25 mouse cellular contexts compared by ENCODE assay signal in genomic region chr1:89880834-89881233, GRCm38 (mm10). TPM values are rescaled to one million over a fixed set of nuclear protein-coding genes. Genes with fewer than 3 reads are reported as not detected.
DNase-seq lines count a peak whose midpoint lies in the region; ATAC-seq lines count a peak whose summit lies in the region.
"Had no signal": no experiment of that assay in that cellular context is flagged by ENCODE, and none has a peak within 500 bp of the region (broad histone marks: within the 10 kb centered on the region; RNA-seq: fewer than 3 reads in every experiment).

No protein-coding gene starts in this region.

- H3K4me1 ChIP-seq in hindbrain, embryonic 15.5 days (replicated peaks), result peaks cover 47% of the 10 kb centered on the region
- H3K4me1 ChIP-seq in hindbrain, embryonic 12.5 days, result peaks cover 65% of the 10 kb centered on the region
- H3K4me1 ChIP-seq in midbrain, embryonic 10.5 days, result peaks cover 81% of the 10 kb centered on the region
- peaks cover 30% of the 10 kb centered on the region for H3K4me1 ChIP-seq in midbrain, embryonic 11.5 days (ENCODE audit: control insufficient read depth, insufficient read depth, low read length)
- peaks cover 39% of the 10 kb centered on the region for H3K4me1 ChIP-seq in hindbrain, embryonic 16.5 days (ENCODE audit: control insufficient read depth, insufficient read depth, low read depth, low read length)

- H3K27me3 ChIP-seq in hindbrain, embryonic 15.5 days, result no peaks in the 10 kb centered on the region
- no peaks in the 10 kb centered on the region; the same call in 1 of the 2 replicates for H3K27me3 ChIP-seq in hindbrain, embryonic 12.5 days
- peaks cover 89% of the 10 kb centered on the region for H3K27me3 ChIP-seq in midbrain, embryonic 10.5 days (ENCODE audit: low read depth, poor library complexity, severe bottlenecking)
- H3K27me3 ChIP-seq in midbrain, embryonic 11.5 days (ENCODE audit: control insufficient read depth, insufficient read depth, low read length), result peaks cover 9% of the 10 kb centered on the region; the same call in 1 of the 2 replicates
- H3K27me3 ChIP-seq in hindbrain, embryonic 16.5 days (replicated peaks; ENCODE audit: control insufficient read depth, insufficient read depth, low read length), result no peaks in the 10 kb centered on the region
- H3K27me3 ChIP-seq: heart, embryonic 15.5 days; limb, embryonic 12.5 days; neural tube, embryonic 13.5 days had no signal

- 43% methylated on average over 10 of the region's 10 CpGs for WGBS in hindbrain, embryonic 15.5 days
- WGBS in hindbrain, embryonic 12.5 days, result 43% methylated on average over 10 of the region's 10 CpGs
- WGBS in midbrain, embryonic 10.5 days, result 69% methylated on average over 10 of the region's 10 CpGs
- WGBS in midbrain, embryonic 11.5 days, result 66% methylated on average over 10 of the region's 10 CpGs
- WGBS in hindbrain, embryonic 16.5 days, result 38% methylated on average over 10 of the region's 10 CpGs

- H3K9ac ChIP-seq in hindbrain, embryonic 15.5 days, result no peak overlapping the region
- no peak overlapping the region for H3K9ac ChIP-seq in hindbrain, embryonic 12.5 days
- no peak overlapping the region for H3K9ac ChIP-seq in midbrain, embryonic 11.5 days (ENCODE audit: low read length)
- H3K9ac ChIP-seq in hindbrain, embryonic 16.5 days (ENCODE audit: low read depth, low read length), result no peak overlapping the region
- H3K9ac ChIP-seq: forebrain, embryonic 15.5 days; heart, embryonic 15.5 days; limb, embryonic 12.5 days; liver, postnatal 0 days; midbrain, embryonic 13.5 days; neural tube, embryonic 13.5 days had no signal

- no peak overlapping the region for H3K4me2 ChIP-seq in hindbrain, embryonic 15.5 days
- H3K4me2 ChIP-seq in hindbrain, embryonic 12.5 days (replicated peaks), result no peak overlapping the region
- no peak overlapping the region for H3K4me2 ChIP-seq in midbrain, embryonic 11.5 days
- no peak overlapping the region for H3K4me2 ChIP-seq in hindbrain, embryonic 16.5 days (ENCODE audit: low read length)
- H3K4me2 ChIP-seq: forebrain, embryonic 15.5 days; heart, embryonic 15.5 days; limb, embryonic 12.5 days; liver, embryonic 11.5 days; midbrain, embryonic 13.5 days; neural tube, embryonic 13.5 days had no signal

- H3K27ac ChIP-seq in hindbrain, embryonic 15.5 days (replicated peaks), result no peak overlapping the region
- H3K27ac ChIP-seq in hindbrain, embryonic 12.5 days, result no peak overlapping the region
- peak overlapping the region; percentile 34; the same call in 1 of the 2 replicates for H3K27ac ChIP-seq in midbrain, embryonic 10.5 days (replicated peaks)
- no peak overlapping the region for H3K27ac ChIP-seq in midbrain, embryonic 11.5 days (ENCODE audit: low read depth, low read length)
- no peak overlapping the region for H3K27ac ChIP-seq in hindbrain, embryonic 16.5 days (ENCODE audit: low read depth, low read length)
- H3K27ac ChIP-seq: forebrain, embryonic 15.5 days; heart, adult 2 months; heart, embryonic 15.5 days; limb, embryonic 12.5 days; midbrain, embryonic 13.5 days; neural tube, embryonic 13.5 days had no signal

- no peak overlapping the region for H3K4me3 ChIP-seq in hindbrain, embryonic 15.5 days
- no peak overlapping the region for H3K4me3 ChIP-seq in hindbrain, embryonic 12.5 days
- H3K4me3 ChIP-seq in midbrain, embryonic 10.5 days, result no peak overlapping the region
- no peak overlapping the region for H3K4me3 ChIP-seq in midbrain, embryonic 11.5 days (ENCODE audit: low read depth, low read length)
- no peak overlapping the region for H3K4me3 ChIP-seq in hindbrain, embryonic 16.5 days (ENCODE audit: low read length)
- H3K4me3 ChIP-seq: forebrain, embryonic 15.5 days; heart, adult 2 months; heart, embryonic 15.5 days; limb, embryonic 12.5 days; midbrain, embryonic 13.5 days; neural tube, embryonic 13.5 days had no signal

- ATAC-seq in hindbrain, embryonic 15.5 days (ENCODE audit: low FRiP score, low read depth), result peak; percentile 23; the same call in 1 of the 2 replicates
- no peak for ATAC-seq in hindbrain, embryonic 12.5 days (ENCODE audit: low FRiP score)
- ATAC-seq in midbrain, embryonic 11.5 days (ENCODE audit: low FRiP score), result no peak
- peak; percentile 64 for ATAC-seq in hindbrain, embryonic 16.5 days
- ATAC-seq: forebrain, embryonic 15.5 days; intestine, postnatal 0 days; liver, postnatal 0 days; midbrain, embryonic 13.5 days had no signal

- DNase-seq in gastrocnemius, adult 18-20 months (ENCODE audit: low spot score), result peak; percentile 16
- no peak for DNase-seq in gastrocnemius, adult 8-10 months (ENCODE audit: low spot score in 2 of 2)
- DNase-seq in midbrain, embryonic 10.5 days (ENCODE audit: low spot score), result no peak
- no peak for DNase-seq in midbrain, embryonic 11.5 days (ENCODE audit: low spot score, missing footprints)
- DNase-seq in cerebellum, adult 9-10 months, result no peak
- DNase-seq: adrenal gland, adult 2 months; cerebellum, adult 18-20 months; cerebellum, postnatal 25 days; gastrocnemius, postnatal 25 days; heart, adult 2 months; liver, postnatal 0 days; right cerebral cortex, adult 18-20 months; right cerebral cortex, postnatal 4 days; thymus, postnatal 14 days had no signal

- H3K9me3 ChIP-seq in hindbrain, embryonic 15.5 days, result no peaks in the 10 kb centered on the region
- H3K9me3 ChIP-seq in hindbrain, embryonic 12.5 days (replicated peaks), result no peaks in the 10 kb centered on the region
- H3K9me3 ChIP-seq in midbrain, embryonic 10.5 days (replicated peaks), result 0 out of 2 replicates have a peak, but pooled peaks cover 4% of the 10 kb centered on the region
- H3K9me3 ChIP-seq in midbrain, embryonic 11.5 days (ENCODE audit: control insufficient read depth, low read length), result no peaks in the 10 kb centered on the region
- H3K9me3 ChIP-seq in hindbrain, embryonic 16.5 days (ENCODE audit: control insufficient read depth, low read length), result no peaks in the 10 kb centered on the region
- H3K9me3 ChIP-seq: forebrain, embryonic 15.5 days; heart, embryonic 15.5 days; limb, embryonic 12.5 days; midbrain, embryonic 13.5 days; neural tube, embryonic 13.5 days had no signal

- H3K36me3 ChIP-seq in hindbrain, embryonic 15.5 days, result no peaks in the 10 kb centered on the region
- H3K36me3 ChIP-seq in hindbrain, embryonic 12.5 days, result no peaks in the 10 kb centered on the region; the same call in 1 of the 2 replicates
- H3K36me3 ChIP-seq in midbrain, embryonic 10.5 days, result peaks cover 21% of the 10 kb centered on the region; the same call in 1 of the 2 replicates
- H3K36me3 ChIP-seq in midbrain, embryonic 11.5 days (ENCODE audit: control insufficient read depth, insufficient read depth, low read length), result no peaks in the 10 kb centered on the region
- 0 out of 2 replicates have a peak, but pooled peaks cover 2% of the 10 kb centered on the region for H3K36me3 ChIP-seq in hindbrain, embryonic 16.5 days (ENCODE audit: control insufficient read depth, insufficient read depth, low read length)
- H3K36me3 ChIP-seq: forebrain, embryonic 15.5 days; heart, embryonic 15.5 days; neural tube, embryonic 13.5 days had no signal

RNA-seq across cellular contexts. Expression of gene Gbx2, which starts 50.1 kb away (rescaled TPM):
- under 1 TPM; 0.24 to 0.68 TPM for total RNA-seq in gastrocnemius, adult 18-20 months (2021)
- total RNA-seq in gastrocnemius, adult 8-10 months (2022), result under 1 TPM; 0.38 to 0.68 (median 0.54) TPM
- polyA plus RNA-seq in hindbrain, embryonic 15.5 days (2015; fragmentation: Nextera tagmentation; extraction: Ambion mirVana), result 38.3 and 42.6 TPM in 2 replicates
- polyA plus RNA-seq in hindbrain, embryonic 12.5 days (2016; fragmentation: Nextera tagmentation; extraction: Ambion mirVana), result 46.1 and 63.6 TPM in 2 replicates
- polyA plus RNA-seq in midbrain, embryonic 10.5 days (2016; fragmentation: Nextera tagmentation; extraction: Ambion mirVana), result 3.6 and 4.6 TPM in 2 replicates
- polyA plus RNA-seq in midbrain, embryonic 11.5 days (2014; fragmentation: Nextera tagmentation; extraction: Ambion mirVana), result 9.6 TPM in 2 replicates
- polyA plus RNA-seq in hindbrain, embryonic 16.5 days (2015; fragmentation: Nextera tagmentation; extraction: Ambion mirVana), result 33.0 and 35.8 TPM in 2 replicates
- total RNA-seq: adrenal gland, adult 2 months had no signal
- polyA plus RNA-seq: adrenal gland, adult 2 months; heart, embryonic 15.5 days; limb, embryonic 12.5 days; stomach, embryonic 14.5 days had no signal

Comparison
In these comparisons a context has a peak if more than half of its experiments do, and no peak if none do; other contexts are left out.
1. ATAC-seq: peak in hindbrain, embryonic 15.5 days (single experiment) and hindbrain, embryonic 16.5 days (single experiment); none in hindbrain, embryonic 12.5 days (single experiment) and midbrain, embryonic 11.5 days (single experiment).